Mouse (Mus musculus): ENCODE data around the gene Mrpl54.

- TF ChIP-seq CTCF (IDR thresholded peaks at IDR 0.05; ENCODE audit: extremely low read depth, insufficient read depth, low read length), result no peak
- TF ChIP-seq POLR2A (IDR thresholded peaks at IDR 0.05; ENCODE audit: extremely low read depth, insufficient read depth, low read length), result peak; percentile 39; the same call in 1 of the 2 replicates
These were observed 26.7 kb upstream of the Mrpl54 start for GRCm38 (mm10) chr10:81293334-81294030.

All from cortical plate, adult 2 months (tissue).